Mouse (Mus musculus) testis, adult 2 months (tissue): ENCODE data around the gene Cog5.

Source experiments
- CTCF ChIP-seq: fragments of 200-500 bp; IDR thresholded peaks from 2 replicates; pipeline ENCODE4 v1.5.1; 2012; ENCODE audit warnings: low read depth, mild to moderate bottlenecking, inconsistent platforms, low read length, moderate library complexity; ENCODE audit not compliant: control insufficient read depth, insufficient read depth, insufficient replicate concordance
- POLR2A ChIP-seq: fragments of 200-500 bp; IDR thresholded peaks from 2 replicates; pipeline ENCODE4 v1.6.1; 2012; ENCODE audit warnings: low read depth, mild to moderate bottlenecking, inconsistent platforms, low read length, moderate library complexity; ENCODE audit not compliant: control insufficient read depth

- TF ChIP-seq CTCF (no peak), POLR2A (no peak)
Measured at GRCm38 (mm10) chr12:31943020-31943654, 288.5 kb downstream of the Cog5 start.
